Mouse (Mus musculus) megakaryocyte, embryonic 14.5 days (primary cell): Measurements from ENCODE around the gene Olfr1436.

Experiments
- FLI1 ChIP-seq: IDR thresholded peaks from 2 replicates; pipeline ENCODE4 v1.6.1; 2012; ENCODE audit warnings: low read length, inconsistent platforms, mixed read lengths
- GATA1 ChIP-seq: IDR thresholded peaks from 3 replicates; pipeline ENCODE4 v1.6.1; 2012; ENCODE audit warnings: mixed read lengths, low read length, inconsistent platforms, borderline replicate concordance

- TF ChIP-seq GATA1 (no peak), FLI1 (no peak)
Measured at GRCm38 (mm10) chr19:12279554-12279953, 19.4 kb downstream of the Olfr1436 start, which contains the start of gene Olfr1434.
